ENCODE assay signal across 24 mouse cellular contexts in genomic region chr5:20494010-20494409, GRCm38 (mm10).
A peak's percentile ranks its signal among the peaks of the same experiment; 100 is the strongest.
DNase-seq lines count a peak whose midpoint lies in the region; ATAC-seq lines count a peak whose summit lies in the region.
"Had no signal": no experiment of that assay in that cellular context is flagged by ENCODE, and none has a peak within 500 bp of the region (broad histone marks: within the 10 kb centered on the region; RNA-seq: fewer than 3 reads in every experiment).

No protein-coding gene starts in this region.

- H3K36me3 ChIP-seq in forebrain, embryonic 14.5 days (ENCODE audit: control insufficient read depth, insufficient read depth, low read length), result no peaks in the 10 kb centered on the region
- no peaks in the 10 kb centered on the region for H3K36me3 ChIP-seq in forebrain, embryonic 10.5 days (replicated peaks)
- H3K36me3 ChIP-seq: heart, embryonic 10.5 days; intestine, embryonic 15.5 days; limb, embryonic 13.5 days; liver, embryonic 13.5 days; neural tube, embryonic 15.5 days had no signal

- H3K4me2 ChIP-seq in forebrain, embryonic 14.5 days (ENCODE audit: low read length), result no peak overlapping the region
- H3K4me2 ChIP-seq: hindbrain, embryonic 14.5 days; intestine, embryonic 15.5 days; limb, embryonic 13.5 days; liver, embryonic 13.5 days; neural tube, embryonic 15.5 days had no signal

- intact Hi-C loops in left cerebral cortex, postnatal 25 days (cut with DNase I), result no loop called here
- intact Hi-C loops in left cerebral cortex, postnatal 4 days (cut with DNase I), result no loop called here

- DNase-seq in forebrain, embryonic 14.5 days (ENCODE audit: low spot score), result peak; percentile 13
- DNase-seq in forebrain, embryonic 10.5 days (ENCODE audit: extremely low spot score, low spot score), result no peak
- DNase-seq in left cerebral cortex, postnatal 25 days (ENCODE audit: low spot score in 2 of 2), result peak; percentile 46 to 90
- DNase-seq in left cerebral cortex, postnatal 4 days, result no peak
- DNase-seq in thymus, postnatal 0 days (ENCODE audit: low spot score), result peak; percentile 36
- no peak for DNase-seq in thymus, adult 18-20 months
- no peak for DNase-seq in adrenal gland, postnatal 4 days (ENCODE audit: low spot score in 2 of 2)
- DNase-seq in heart, postnatal 4 days, result no peak
- DNase-seq: adrenal gland, adult 2 months; cerebellum, adult 11-12 months; cerebellum, postnatal 14 days; gastrocnemius, postnatal 25 days; kidney, adult 9 months; kidney, postnatal 36 days; layer of hippocampus, postnatal 36 days; liver, embryonic 13.5 days; lung, postnatal 10 days; thymus, postnatal 36 days had no signal

- no peaks in the 10 kb centered on the region for H3K27me3 ChIP-seq in forebrain, embryonic 14.5 days (replicated peaks; ENCODE audit: control insufficient read depth, insufficient read depth, low read length)
- H3K27me3 ChIP-seq in forebrain, embryonic 10.5 days (ENCODE audit: poor library complexity, severe bottlenecking), result no peaks in the 10 kb centered on the region
- H3K27me3 ChIP-seq: intestine, embryonic 15.5 days; limb, embryonic 13.5 days; liver, embryonic 13.5 days; neural tube, embryonic 15.5 days had no signal

- no peak overlapping the region for H3K4me3 ChIP-seq in forebrain, embryonic 14.5 days (ENCODE audit: low read depth, low read length)
- no peak overlapping the region for H3K4me3 ChIP-seq in forebrain, embryonic 10.5 days
- H3K4me3 ChIP-seq: heart, embryonic 10.5 days; intestine, embryonic 15.5 days; limb, embryonic 13.5 days; liver, embryonic 13.5 days; neural tube, embryonic 15.5 days had no signal

- no peak for ATAC-seq in forebrain, embryonic 14.5 days
- ATAC-seq: intestine, embryonic 15.5 days; midbrain, embryonic 16.5 days had no signal

- WGBS in forebrain, embryonic 14.5 days, result 47% methylated on average over 6 of the region's 6 CpGs
- 58% methylated on average over 6 of the region's 6 CpGs for WGBS in forebrain, embryonic 10.5 days

- no peak overlapping the region for H3K27ac ChIP-seq in forebrain, embryonic 14.5 days (ENCODE audit: low read depth, low read length)
- H3K27ac ChIP-seq in forebrain, embryonic 10.5 days, result no peak overlapping the region
- H3K27ac ChIP-seq: heart, embryonic 10.5 days; hindbrain, embryonic 14.5 days; intestine, embryonic 15.5 days; limb, embryonic 13.5 days; liver, embryonic 13.5 days; neural tube, embryonic 15.5 days had no signal

- H3K9me3 ChIP-seq in forebrain, embryonic 14.5 days (replicated peaks; ENCODE audit: control insufficient read depth, low read length), result no peaks in the 10 kb centered on the region
- H3K9me3 ChIP-seq in forebrain, embryonic 10.5 days, result no peaks in the 10 kb centered on the region
- H3K9me3 ChIP-seq: heart, embryonic 10.5 days; intestine, embryonic 15.5 days; limb, embryonic 13.5 days; liver, embryonic 13.5 days; neural tube, embryonic 15.5 days had no signal

- H3K9ac ChIP-seq in forebrain, embryonic 14.5 days (ENCODE audit: low read length), result no peak overlapping the region
- H3K9ac ChIP-seq: hindbrain, embryonic 14.5 days; intestine, embryonic 15.5 days; limb, embryonic 13.5 days; liver, embryonic 13.5 days; neural tube, embryonic 15.5 days had no signal

- H3K4me1 ChIP-seq in forebrain, embryonic 14.5 days (ENCODE audit: control insufficient read depth, insufficient read depth, low read length), result no peaks in the 10 kb centered on the region
- H3K4me1 ChIP-seq in forebrain, embryonic 10.5 days, result peaks cover 2% of the 10 kb centered on the region; the same call in 1 of the 2 replicates
- H3K4me1 ChIP-seq: heart, embryonic 10.5 days; intestine, embryonic 15.5 days; liver, embryonic 13.5 days had no signal

Comparison
In these comparisons a context has a peak if more than half of its experiments do, and no peak if none do; other contexts are left out.
1. DNase-seq: peak in forebrain, embryonic 14.5 days (single experiment), left cerebral cortex, postnatal 25 days (2 of 2) and thymus, postnatal 0 days (single experiment); none in forebrain, embryonic 10.5 days (single experiment), left cerebral cortex, postnatal 4 days (single experiment), thymus, adult 18-20 months (0 of 2), adrenal gland, postnatal 4 days (0 of 2) and heart, postnatal 4 days (single experiment).